Mouse (Mus musculus) lung, embryonic 15.5 days (tissue): Measurements from ENCODE around the gene Tmem167b. TPM values are rescaled to one million over a fixed set of nuclear protein-coding genes. Genes with fewer than 3 reads are reported as not detected.
A peak's percentile ranks its signal among the peaks of the same experiment; 100 is the strongest.

ENCODE experiments used
- ATAC-seq: fragments of 200-750 bp; cut with Nextera tagmentation; 2 replicates; pipeline ENCODE4 v1.8.0; 2017; ENCODE audit warnings: moderate number of reproducible peaks, borderline replicate concordance; ENCODE audit not compliant: low FRiP score, low TSS enrichment; ENCODE audit errors: extremely low read depth
- H3K27ac ChIP-seq: fragments of 300-500 bp; sonication (generic); 2 replicates; pipeline ENCODE4 v1.5.1; 2015; ENCODE audit warnings: moderate library complexity, mild to moderate bottlenecking, inconsistent platforms
- H3K27me3 ChIP-seq: fragments of 300-500 bp; sonication (generic); 2 replicates; pipeline ENCODE4 v1.6.1; 2015; ENCODE audit warnings: inconsistent platforms
- H3K36me3 ChIP-seq: fragments of 300-500 bp; sonication (generic); 2 replicates; pipeline ENCODE4 v1.6.1; 2015; ENCODE audit warnings: inconsistent platforms
- H3K4me1 ChIP-seq: fragments of 300-500 bp; sonication (generic); 2 replicates; pipeline ENCODE4 v1.6.1; 2015; ENCODE audit warnings: inconsistent platforms
- H3K4me2 ChIP-seq: fragments of 300-500 bp; sonication (generic); 2 replicates; pipeline ENCODE4 v1.6.1; 2015; ENCODE audit warnings: inconsistent platforms, mild to moderate bottlenecking, moderate library complexity
- H3K4me3 ChIP-seq: fragments of 300-500 bp; sonication (generic); 2 replicates; pipeline ENCODE4 v1.5.1; 2015; ENCODE audit warnings: mild to moderate bottlenecking, inconsistent platforms
- H3K9ac ChIP-seq: fragments of 300-500 bp; sonication (generic); 2 replicates; pipeline ENCODE4 v1.6.1; 2015; ENCODE audit warnings: inconsistent platforms
- H3K9me3 ChIP-seq: fragments of 300-500 bp; sonication (generic); 2 replicates; pipeline ENCODE4 v1.6.1; 2016; ENCODE audit warnings: inconsistent platforms
- WGBS: fragments of 180-500 bp; shearing (Covaris S2); methylation state at CpG from one replicate; pipeline ENCODE4 v1.1.7; 2015; 5-methylcytosine and 5-hydroxymethylcytosine counted together
- polyA plus RNA-seq: library from polyadenylated mRNA; unstranded; fragments of >200 nt; fragmentation: Nextera tagmentation; extraction: Ambion mirVana; gene quantifications from 2 replicates; pipeline ENCODE4 v1.2.1, GENCODE M21; 2015

Tmem167b gene
- polyA plus RNA-seq, 1 experiment from 2014 or later: 43.1 TPM

GRCm38 (mm10) chr3:108535896-108536516 is 26.3 kb downstream of the Tmem167b start:
- H3K27ac ChIP-seq: no peak overlapping the region
- peaks cover 8% of the 10 kb centered on the region; the same call in 1 of the 2 replicates for H3K27me3 ChIP-seq
- H3K9me3 ChIP-seq: no peaks in the 10 kb centered on the region
- no peak overlapping the region for H3K9ac ChIP-seq
- peak overlapping the region; percentile 82 for H3K4me2 ChIP-seq
- ATAC-seq: no peak
- peaks cover 16% of the 10 kb centered on the region for H3K4me1 ChIP-seq
- peak overlapping the region; percentile 39 for H3K4me3 ChIP-seq
- no peaks in the 10 kb centered on the region for H3K36me3 ChIP-seq
- 8% methylated on average over 14 of the region's 15 CpGs for WGBS

GRCm38 (mm10) chr3:108533951-108534350 is 28.3 kb downstream of the Tmem167b start, which contains the start of gene 1700013F07Rik:
1700013F07Rik (plus strand) TSS chr3:108534150.
- H3K9ac ChIP-seq: no peak within 1 kb of the TSS
- WGBS: 76% methylated on average over 6 of the region's 6 CpGs
- peaks cover 16% of the 10 kb centered on the region for H3K4me1 ChIP-seq
- peaks cover 8% of the 10 kb centered on the region; the same call in 1 of the 2 replicates for H3K27me3 ChIP-seq
- H3K36me3 ChIP-seq: no peaks in the 10 kb centered on the region
- no peaks in the 10 kb centered on the region for H3K9me3 ChIP-seq
- no peak for ATAC-seq
- peak within 1 kb of the TSS; percentile 53; the same call in 1 of the 2 replicates for H3K27ac ChIP-seq
- no peak within 1 kb of the TSS for H3K4me2 ChIP-seq
- no peak within 1 kb of the TSS for H3K4me3 ChIP-seq

GRCm38 (mm10) chr3:108533114-108533885 is 29.0 kb downstream of the Tmem167b start:
- Histone ChIP-seq H3K4me2 (no peak overlapping the region), H3K27ac (peak overlapping the region; percentile 53), H3K27me3 (peaks cover 8% of the 10 kb centered on the region; the same call in 1 of the 2 replicates), H3K9ac (no peak overlapping the region), H3K9me3 (no peaks in the 10 kb centered on the region), H3K4me1 (peaks cover 16% of the 10 kb centered on the region), H3K36me3 (no peaks in the 10 kb centered on the region), H3K4me3 (no peak overlapping the region)
- 46% methylated on average over 9 of the region's 9 CpGs for WGBS
- ATAC-seq: no peak

- Histone ChIP-seq H3K9me3 (no peaks in the 10 kb centered on the region), H3K4me2 (no peak overlapping the region), H3K27me3 (no peaks in the 10 kb centered on the region), H3K27ac (no peak overlapping the region), H3K36me3 (no peaks in the 10 kb centered on the region), H3K4me3 (no peak overlapping the region), H3K4me1 (0 out of 2 replicates have a peak, but pooled peaks cover 4% of the 10 kb centered on the region), H3K9ac (no peak overlapping the region)
- no peak for ATAC-seq
- WGBS: 90% methylated on average over 8 of the region's 8 CpGs
These were observed 33.8 kb downstream of the Tmem167b start for GRCm38 (mm10) chr3:108528489-108528888.

- Histone ChIP-seq H3K4me3 (no peak overlapping the region), H3K4me2 (no peak overlapping the region), H3K27ac (no peak overlapping the region), H3K9me3 (no peaks in the 10 kb centered on the region), H3K27me3 (no peaks in the 10 kb centered on the region), H3K4me1 (no peaks in the 10 kb centered on the region), H3K36me3 (no peaks in the 10 kb centered on the region), H3K9ac (no peak overlapping the region)
- no peak for ATAC-seq
- 81% methylated on average over 4 of the region's 4 CpGs for WGBS
These were observed 38.9 kb downstream of the Tmem167b start for GRCm38 (mm10) chr3:108523415-108523814.

GRCm38 (mm10) chr3:108518276-108518675 is 44.0 kb downstream of the Tmem167b start:
- Histone ChIP-seq H3K9ac (no peak overlapping the region), H3K27me3 (no peaks in the 10 kb centered on the region), H3K27ac (no peak overlapping the region), H3K4me3 (no peak overlapping the region), H3K9me3 (no peaks in the 10 kb centered on the region), H3K4me1 (no peaks in the 10 kb centered on the region), H3K4me2 (no peak overlapping the region), H3K36me3 (no peaks in the 10 kb centered on the region)
- WGBS: 33% methylated on average over 4 of the region's 4 CpGs
- ATAC-seq: no peak

GRCm38 (mm10) chr3:108513465-108513864 is 48.8 kb downstream of the Tmem167b start:
- 64% methylated on average over 3 of the region's 3 CpGs for WGBS
- no peak for ATAC-seq

GRCm38 (mm10) chr3:108510716-108511483 is 51.4 kb downstream of the Tmem167b start:
- no peak overlapping the region for H3K4me3 ChIP-seq
- no peak overlapping the region for H3K9ac ChIP-seq
- no peaks in the 10 kb centered on the region for H3K27me3 ChIP-seq
- H3K4me1 ChIP-seq: peaks cover 5% of the 10 kb centered on the region; the same call in 1 of the 2 replicates
- 30% methylated on average over 9 of the region's 9 CpGs for WGBS
- ATAC-seq: no peak
- H3K4me2 ChIP-seq: no peak overlapping the region
- H3K9me3 ChIP-seq: no peaks in the 10 kb centered on the region
- H3K27ac ChIP-seq: no peak overlapping the region
- H3K36me3 ChIP-seq: no peaks in the 10 kb centered on the region

More at GRCm38 (mm10) chr3:108513465-108513864, 48.8 kb downstream of the Tmem167b start:
- H3K4me1 ChIP-seq: peaks cover 5% of the 10 kb centered on the region; the same call in 1 of the 2 replicates
- H3K4me3 ChIP-seq: no peak overlapping the region
- H3K27me3 ChIP-seq: no peaks in the 10 kb centered on the region
- H3K9ac ChIP-seq: no peak overlapping the region
- H3K4me2 ChIP-seq: no peak overlapping the region
- no peak overlapping the region for H3K27ac ChIP-seq
- no peaks in the 10 kb centered on the region for H3K36me3 ChIP-seq
- no peaks in the 10 kb centered on the region for H3K9me3 ChIP-seq

GRCm38 (mm10) chr3:108510156-108510555 is 52.1 kb downstream of the Tmem167b start:
- Histone ChIP-seq H3K4me1 (peaks cover 5% of the 10 kb centered on the region; the same call in 1 of the 2 replicates), H3K36me3 (no peaks in the 10 kb centered on the region), H3K27ac (no peak overlapping the region), H3K9me3 (no peaks in the 10 kb centered on the region), H3K27me3 (no peaks in the 10 kb centered on the region), H3K4me3 (no peak overlapping the region), H3K4me2 (no peak overlapping the region), H3K9ac (no peak overlapping the region)
- ATAC-seq: no peak
- 44% methylated on average over 1 of the region's 2 CpGs for WGBS

GRCm38 (mm10) chr3:108508745-108509474 is 53.4 kb downstream of the Tmem167b start:
- peaks cover 5% of the 10 kb centered on the region; the same call in 1 of the 2 replicates for H3K4me1 ChIP-seq
- no peaks in the 10 kb centered on the region for H3K9me3 ChIP-seq
- WGBS: 71% methylated on average over 4 of the region's 4 CpGs
- H3K27ac ChIP-seq: no peak overlapping the region
- no peak overlapping the region for H3K9ac ChIP-seq
- no peaks in the 10 kb centered on the region for H3K36me3 ChIP-seq
- no peak overlapping the region for H3K4me2 ChIP-seq
- H3K4me3 ChIP-seq: no peak overlapping the region
- H3K27me3 ChIP-seq: no peaks in the 10 kb centered on the region
- no peak for ATAC-seq
